Mouse (Mus musculus) cerebellum, adult 8-10 months (tissue): ENCODE measurements around the gene Zbtb46.

Experiments
- DNase-seq: peaks from one replicate; pipeline ENCODE4 v3.0.0; 2022

The Zbtb46 gene

GRCm38 (mm10) chr2:181356780-181357179 is 102.4 kb downstream of the Zbtb46 start:
- no peak for DNase-seq

- no peak for DNase-seq
Observed at GRCm38 (mm10) chr2:181342766-181343165, 116.5 kb downstream of the Zbtb46 start.

- DNase-seq = peak; percentile 46
Observed at GRCm38 (mm10) chr2:181340426-181340825, 118.8 kb downstream of the Zbtb46 start.
